Mouse (Mus musculus) gastrocnemius, postnatal 25 days (tissue): ENCODE results near the gene Tpgs1. TPM values are rescaled to one million over a fixed set of nuclear protein-coding genes. Genes with fewer than 3 reads are reported as not detected.
"Not testable (repeated sequence)": the region's sequence is repeated elsewhere in the genome, so short reads cannot be mapped to it uniquely, and the experiment has no call there.

Source experiments
- DNase-seq: peaks from one replicate; pipeline ENCODE4 v3.0.0; 2022
- total RNA-seq, 2 experiments: library from RNA; stranded (reverse); gene quantifications; 1 replicate in 1 of 2; 2 replicates in 1 of 2; pipeline ENCODE4 v1.2.3; 2021

Gene Tpgs1
- total RNA-seq, 2 experiments from 2014 or later: 19.1 to 19.6 TPM

DNA sequence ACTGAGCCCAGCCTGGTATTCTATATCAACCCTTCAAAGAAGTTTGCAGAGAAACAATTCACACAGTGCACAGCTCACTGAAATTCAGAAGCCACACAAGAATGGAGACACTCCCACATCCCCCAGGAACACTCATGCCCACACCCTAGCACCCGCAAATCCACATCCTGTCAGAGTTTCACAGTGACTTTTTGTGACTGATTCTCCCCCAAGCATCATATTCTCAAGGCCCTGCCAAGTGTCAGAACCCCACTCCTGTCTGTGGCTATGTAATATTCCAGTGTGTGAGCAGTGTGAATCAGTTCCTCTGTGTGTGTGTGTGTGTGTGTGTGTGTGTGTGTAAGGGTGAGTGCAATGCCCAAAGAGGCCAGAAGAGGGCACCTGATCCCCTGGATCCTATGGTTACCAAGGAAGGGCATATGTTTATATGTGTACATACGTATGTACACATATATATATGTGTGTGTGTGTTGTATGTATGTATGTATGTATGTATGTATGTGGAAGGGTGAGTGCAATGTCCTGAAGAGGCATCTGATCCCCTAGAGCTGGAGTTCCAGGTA lies 22.9 kb downstream of the Tpgs1 start:
- no peak for DNase-seq

DNA sequence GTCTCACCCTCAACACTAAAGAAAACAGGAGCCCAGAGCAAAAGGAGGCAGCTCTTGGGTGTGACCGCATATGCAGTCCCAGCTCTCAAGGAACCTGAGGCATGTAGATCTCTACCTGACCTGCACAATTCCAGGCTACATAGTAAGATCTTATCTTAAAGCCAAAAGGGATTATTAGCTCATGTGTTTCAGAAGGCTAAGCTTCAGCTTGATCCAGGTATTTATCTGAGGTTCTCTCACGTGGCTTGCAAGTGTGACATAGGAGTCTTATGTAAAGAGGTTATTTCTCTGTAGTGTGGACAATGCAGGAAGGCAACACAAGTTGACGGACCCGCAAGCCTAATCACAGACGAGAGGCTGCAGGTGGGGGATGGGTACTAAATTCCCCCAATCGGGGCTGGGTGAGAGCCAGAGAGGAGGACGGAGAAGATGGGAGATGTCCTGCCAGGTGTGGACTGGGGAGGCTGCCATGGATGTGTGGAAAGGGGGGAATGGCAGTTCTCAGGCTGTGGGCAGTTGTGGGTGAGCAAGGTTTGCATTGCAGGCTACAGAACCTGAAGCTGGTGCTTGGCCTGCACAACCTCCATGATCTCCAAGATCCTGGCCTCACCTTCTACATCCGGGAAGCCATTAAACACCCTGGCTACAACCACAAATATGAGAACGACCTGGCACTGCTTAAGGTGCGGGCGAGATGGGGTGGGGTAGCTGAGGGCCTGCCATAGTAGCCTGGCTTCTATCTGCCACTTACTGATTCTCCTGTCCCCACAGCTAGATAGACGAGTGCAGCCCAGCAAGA lies 24.6 kb downstream of the Tpgs1 start:
- DNase-seq: no peak

DNA sequence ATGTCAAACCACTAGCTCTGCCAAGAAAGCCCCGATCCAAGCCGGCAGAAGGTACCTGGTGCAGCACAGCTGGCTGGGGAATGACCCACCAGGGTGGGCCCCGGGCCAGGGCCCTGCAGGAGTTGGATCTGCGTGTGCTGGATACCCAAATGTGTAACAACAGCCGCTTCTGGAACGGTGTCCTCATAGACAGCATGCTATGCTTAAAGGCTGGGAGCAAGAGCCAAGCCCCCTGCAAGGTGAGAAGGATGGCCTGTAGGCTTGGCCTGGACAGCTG lies 25.1 kb downstream of the Tpgs1 start:
- no peak for DNase-seq

DNA sequence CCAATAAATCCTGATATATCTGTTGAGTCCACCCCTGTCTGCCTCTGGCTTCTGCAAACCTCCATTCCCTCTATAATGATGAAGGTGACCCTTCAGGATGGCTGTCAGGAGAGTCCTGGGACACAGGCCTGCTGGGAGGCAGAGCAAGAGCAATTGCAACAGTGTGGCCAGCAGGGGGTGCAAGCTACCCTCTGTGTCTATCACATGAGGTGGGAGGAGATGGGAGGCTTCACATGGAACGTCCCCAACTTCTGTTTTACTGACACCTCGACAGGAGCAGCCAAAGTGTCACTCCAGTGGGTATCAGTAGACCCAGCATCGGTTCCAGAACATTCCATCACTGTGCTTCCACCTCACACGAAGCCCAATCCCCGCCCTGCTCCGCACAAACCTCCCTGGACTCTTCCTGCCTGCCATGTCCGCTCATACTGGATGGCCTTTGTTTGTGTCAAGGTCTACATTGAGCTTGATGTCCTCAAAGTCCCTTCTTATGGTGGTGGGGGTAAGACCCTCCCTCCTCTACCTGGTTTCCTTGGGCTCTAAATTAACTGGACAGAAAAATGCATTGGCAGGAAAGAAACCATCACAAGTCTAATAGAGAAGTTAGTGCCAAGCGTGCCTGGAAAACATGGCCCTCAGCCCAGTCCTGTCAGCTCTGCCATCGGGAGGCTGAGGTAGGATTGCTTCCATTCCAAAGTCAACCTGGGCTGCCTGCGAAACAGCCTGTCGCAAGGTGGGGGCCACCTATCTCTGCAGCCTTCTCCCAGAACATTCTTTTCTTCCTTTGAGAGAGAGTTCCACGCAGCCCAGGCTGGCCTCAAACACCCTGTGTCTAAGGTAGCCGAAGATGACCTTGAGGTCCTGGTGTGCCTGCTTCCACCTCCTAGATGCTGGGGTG lies 26.3 kb downstream of the Tpgs1 start:
- DNase-seq: peak; percentile 74

DNA sequence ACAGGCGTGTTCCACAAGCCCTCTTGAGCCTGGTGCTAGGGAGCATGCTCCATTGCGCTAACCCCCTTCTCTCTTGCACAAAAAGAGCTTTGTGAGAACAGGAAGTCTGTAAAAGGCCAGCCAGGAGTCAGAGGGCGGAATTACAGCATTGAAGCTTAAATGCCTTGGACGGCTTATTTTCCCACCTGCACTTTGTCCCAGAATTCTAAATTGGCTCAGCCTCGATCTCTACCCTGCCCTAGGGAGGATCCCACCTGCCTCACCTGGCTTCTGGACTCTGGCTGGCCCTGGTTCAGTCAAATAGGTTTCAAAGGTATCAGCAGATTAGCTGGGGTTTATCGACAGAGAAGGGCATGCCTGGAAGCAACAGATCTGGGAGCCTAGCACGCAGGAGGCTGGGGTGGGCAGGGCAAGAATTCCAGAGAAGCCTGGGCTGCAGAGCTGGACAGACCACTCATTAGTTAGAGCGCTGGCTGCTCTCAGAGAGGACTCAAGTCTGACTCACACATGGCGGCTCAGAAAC lies 27.0 kb downstream of the Tpgs1 start:
- DNase-seq: no peak

DNA sequence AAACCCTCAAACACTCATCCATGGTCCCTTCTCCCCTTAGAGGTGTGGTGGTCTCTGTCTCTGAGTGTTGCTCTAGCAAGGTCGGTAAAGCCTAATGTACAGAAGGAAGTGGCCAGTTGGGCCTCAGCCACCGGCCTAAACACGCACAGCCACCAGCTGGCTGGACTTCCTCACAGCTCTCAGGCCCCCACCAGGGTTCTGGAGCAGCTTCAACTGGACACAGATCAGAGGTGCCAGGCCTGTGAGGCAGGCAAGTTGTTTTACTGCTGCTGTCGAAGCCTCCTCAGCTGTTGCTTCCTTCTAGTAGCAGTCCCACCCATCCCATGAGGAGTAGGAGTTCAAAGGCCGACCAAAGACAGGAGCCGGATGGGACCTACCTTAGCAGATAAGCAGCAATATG lies 28.7 kb downstream of the Tpgs1 start:
- no peak for DNase-seq

DNA sequence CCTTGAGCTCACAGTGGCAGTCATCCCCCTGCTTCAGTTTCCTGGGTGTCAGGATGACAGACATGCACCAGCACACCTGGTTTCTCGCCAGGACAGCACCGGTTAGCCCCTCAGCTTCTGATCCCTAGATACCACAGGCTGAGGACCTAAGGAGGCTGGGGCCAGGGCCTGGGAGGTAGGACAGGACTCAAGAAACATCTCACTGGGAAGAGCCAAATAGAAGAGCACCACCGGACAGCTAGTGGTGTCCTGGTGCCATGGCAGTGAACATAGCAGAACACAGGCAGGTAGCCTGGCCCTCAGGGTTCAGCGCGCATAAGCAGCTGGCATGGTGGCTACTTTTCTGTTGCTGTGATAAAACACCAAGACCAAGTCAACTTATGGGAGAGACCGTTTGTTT lies 29.3 kb downstream of the Tpgs1 start:
- no peak for DNase-seq

DNA sequence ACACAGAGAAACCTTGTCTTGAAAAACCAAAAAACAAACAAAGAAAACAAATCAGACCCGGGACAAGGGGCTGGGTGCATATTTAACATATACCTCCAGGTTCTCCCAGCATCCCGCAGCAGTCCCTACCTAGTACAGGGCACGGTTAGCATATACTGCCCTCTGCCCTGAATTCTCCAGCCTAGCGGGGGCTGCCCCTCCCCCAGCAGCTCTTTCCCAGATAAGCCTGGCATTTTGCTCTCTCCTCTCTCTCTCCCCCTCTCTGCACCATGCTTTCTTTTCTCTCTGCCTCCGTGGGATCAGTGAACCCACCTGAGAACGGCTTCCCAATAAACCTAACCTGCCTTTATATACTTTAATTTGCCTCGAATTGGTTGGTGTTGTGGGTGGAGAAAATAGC lies 31.5 kb downstream of the Tpgs1 start:
- no peak for DNase-seq

DNA sequence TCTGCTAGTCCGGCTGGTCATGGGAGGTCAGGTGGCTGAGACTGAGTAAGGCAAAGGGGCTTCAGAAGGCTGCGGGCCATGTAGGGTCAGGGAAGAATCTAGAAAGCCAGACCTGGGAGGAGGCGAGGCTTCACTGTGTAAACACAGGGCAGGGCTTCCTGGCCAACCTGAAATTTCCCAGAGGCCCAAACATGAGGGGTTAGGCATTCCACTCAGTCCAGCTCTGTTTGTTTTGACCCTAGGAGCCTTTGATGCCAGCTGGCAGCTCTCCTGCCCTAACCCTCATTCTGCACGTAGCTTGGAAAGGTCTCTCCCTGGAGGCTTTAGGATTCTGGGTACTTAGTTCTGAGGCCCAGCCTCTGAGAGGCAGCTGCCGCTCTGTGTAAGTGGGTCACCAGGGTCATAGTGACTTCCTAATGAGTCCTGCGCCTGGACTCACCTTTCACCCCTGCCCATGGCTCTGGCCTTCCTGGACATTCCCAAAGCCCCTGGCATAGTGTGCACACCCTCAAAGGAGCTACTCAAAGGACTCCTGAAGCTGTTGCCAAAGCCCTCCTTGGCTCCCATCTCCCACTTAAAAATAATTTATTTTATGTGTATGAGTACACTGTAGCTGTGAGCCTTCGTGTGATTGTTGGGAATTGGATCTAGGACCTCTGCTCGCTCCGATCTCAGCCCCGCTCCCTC lies 32.4 kb downstream of the Tpgs1 start:
- DNase-seq: peak; percentile 45

DNA sequence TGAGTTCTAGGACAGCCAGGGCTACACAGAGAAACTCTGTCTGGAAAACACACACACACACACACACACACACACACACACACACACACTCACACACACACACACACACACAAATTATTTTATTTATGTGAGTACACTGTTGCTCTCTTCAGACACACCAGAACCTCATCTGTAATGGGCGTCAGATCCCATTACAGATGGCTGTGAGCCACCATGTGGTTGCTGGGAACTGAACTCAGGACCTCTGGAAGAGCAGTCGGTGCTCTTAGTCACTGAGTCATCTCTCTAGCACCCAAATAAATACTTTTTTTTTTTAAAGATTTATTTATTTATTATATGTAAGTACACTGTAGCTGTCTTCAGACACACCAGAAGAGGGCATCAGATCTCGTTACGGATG lies 33.8 kb downstream of the Tpgs1 start:
- DNase-seq: not testable (repeated sequence)

DNA sequence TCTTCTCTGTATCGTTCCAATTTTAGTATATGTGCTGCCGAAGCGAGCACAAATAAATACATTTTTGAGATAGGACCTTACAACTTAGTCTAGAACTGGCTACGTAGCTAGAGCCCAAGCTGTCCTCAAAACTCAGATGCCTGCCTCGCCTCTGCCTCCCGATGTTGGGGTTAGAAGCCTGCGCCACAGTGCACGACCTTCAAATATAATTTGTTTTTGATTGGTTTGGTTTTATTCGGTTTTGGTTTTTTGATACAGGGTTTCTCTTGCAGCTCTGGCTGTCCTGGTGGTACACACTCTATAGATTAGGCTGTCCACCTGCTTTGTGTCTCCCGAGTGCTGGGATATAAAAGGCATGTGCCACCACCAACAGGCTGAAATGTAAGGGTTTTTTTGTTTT lies 34.4 kb downstream of the Tpgs1 start:
- DNase-seq: no peak

DNA sequence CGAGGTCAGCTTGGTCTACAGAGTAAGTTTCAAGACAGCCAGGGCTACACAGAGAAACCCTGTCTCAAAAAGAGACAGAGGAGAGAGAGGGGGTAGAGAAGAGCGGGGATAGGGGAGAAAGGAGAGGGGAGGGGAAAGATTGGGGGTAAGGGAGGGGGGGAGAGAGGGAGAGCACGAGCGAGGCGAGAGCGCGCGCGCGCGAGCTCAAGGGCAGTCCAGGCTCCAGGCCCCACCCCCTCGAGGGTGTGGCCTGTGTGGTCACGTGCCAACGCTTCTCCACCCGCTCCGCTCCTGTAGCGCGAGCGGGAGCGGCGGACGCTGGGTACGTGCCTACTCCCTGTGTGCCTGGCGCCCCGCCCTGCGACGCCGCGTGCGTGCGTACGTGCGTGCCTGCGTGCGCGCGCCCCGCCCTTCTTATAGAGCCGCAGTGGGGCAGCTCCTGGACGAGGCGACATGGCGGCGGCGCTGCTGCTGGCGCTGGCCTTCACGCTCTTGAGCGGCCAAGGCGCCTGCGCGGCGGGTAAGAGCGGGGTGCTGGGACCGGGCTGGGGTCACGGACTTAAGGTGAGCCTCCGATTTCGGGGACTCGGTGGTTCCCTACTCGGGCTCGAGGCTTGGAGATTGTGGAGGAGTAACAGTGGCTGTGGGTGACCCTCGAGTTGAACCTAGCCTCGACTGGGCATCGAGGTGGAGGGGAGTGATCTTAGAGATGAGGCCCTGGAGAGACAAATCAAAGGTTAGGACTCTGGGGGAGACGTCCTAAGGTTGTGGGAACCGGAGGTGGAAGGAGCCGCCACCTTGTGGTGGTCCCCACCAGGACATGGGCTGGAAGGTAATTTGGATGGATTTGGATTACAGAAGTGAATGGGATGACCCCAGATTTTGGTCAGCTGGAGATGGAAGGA lies 35.1 kb downstream of the Tpgs1 start, which contains the start of gene Bsg:
TSS of gene Bsg (plus strand) at position 427 of the 905 bp plus-strand sequence.
- peak; percentile 99 for DNase-seq

DNA sequence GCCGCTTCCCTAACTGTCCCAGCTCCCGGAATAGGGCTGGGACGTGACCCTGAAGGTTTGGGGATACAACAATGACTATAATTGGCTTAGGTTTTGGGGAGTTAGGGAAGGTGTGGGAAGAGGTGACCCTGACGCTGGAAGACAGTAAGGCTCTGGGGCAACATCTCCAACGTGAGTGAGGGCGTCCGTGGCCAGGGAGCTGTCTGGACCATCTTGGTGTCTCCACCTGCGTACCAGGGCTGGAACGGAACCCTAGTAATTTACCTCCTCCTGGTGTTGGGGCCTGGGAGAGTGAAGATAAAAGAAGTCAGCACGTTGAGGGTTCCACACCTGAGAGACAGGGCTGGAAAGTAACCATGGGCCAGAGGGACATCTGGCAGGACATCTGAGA lies 35.8 kb downstream of the Tpgs1 start:
- DNase-seq: no peak

DNA sequence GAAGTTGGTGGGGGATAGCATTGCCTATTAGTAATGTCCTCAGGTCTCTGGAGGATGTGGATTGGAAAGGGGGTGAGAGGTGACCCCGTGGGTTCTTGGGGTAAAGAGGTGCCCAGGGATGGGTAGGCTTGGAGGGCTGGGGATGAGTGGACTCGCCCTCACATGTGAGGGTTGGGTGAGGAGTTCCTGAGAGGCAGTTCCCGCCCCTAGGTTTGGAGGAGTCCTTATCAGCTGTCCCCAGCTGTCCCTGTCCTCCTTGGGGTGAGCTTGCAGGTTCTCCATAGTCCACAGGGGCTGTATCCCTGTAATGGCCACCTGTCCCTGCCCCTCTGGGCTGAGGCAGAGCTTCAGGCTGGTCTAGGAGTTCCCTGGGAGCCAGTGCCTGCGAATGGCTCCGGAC lies 36.8 kb downstream of the Tpgs1 start:
- DNase-seq: no peak

DNA sequence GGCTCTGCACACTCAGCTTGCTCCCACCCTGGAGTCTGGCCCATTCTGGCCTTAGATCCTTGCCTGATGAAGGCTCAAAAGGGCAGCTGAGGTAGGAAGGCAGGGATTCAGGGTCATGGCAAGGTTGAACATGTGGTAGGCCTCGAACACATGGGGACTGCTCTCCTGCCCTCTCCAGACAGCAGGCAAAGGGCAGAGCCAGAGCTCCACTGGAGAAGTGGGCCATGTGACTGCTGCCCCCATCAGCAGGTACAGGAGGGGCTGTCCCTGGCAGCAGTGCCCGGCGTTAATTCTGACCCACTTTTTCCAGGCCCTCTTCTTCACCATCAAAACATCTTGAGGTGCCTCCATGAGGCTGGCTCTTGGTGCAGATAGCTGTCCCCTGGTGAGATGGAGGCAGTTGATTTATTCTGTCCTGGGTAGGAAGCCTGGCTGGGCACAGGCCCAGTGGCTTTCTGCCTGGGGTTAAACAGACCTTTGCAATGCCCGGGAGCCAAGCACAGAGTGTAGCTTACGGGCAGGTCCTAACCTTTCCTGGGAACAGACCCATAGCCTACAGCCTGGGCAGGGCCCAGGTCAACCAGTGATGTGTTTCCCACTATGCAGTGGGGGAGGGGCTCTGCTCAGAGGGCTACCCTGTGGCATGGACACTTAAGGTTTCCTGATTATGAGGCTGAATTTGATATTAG lies 37.4 kb downstream of the Tpgs1 start:
- peak; percentile 89 for DNase-seq

DNA sequence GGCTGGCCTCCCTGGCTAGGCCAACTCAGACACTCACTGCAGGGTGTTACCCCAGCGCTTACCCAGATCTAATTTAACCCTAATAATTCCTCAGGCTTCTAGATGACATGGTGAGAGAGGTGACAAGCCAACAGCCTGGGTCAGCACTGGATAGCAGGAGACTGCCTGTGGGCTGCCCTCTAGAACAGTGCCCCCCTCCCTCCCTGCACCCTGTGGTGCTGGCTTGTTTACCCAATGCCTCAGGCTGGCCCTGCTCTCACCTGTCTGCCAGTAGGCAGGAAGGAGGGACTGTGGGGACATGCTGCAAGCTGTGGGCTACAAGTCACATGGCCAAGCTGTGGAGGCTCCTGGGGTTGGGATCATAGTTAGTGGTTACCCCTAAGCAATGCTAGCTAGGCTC lies 38.0 kb downstream of the Tpgs1 start:
- peak; percentile 75 for DNase-seq

DNA sequence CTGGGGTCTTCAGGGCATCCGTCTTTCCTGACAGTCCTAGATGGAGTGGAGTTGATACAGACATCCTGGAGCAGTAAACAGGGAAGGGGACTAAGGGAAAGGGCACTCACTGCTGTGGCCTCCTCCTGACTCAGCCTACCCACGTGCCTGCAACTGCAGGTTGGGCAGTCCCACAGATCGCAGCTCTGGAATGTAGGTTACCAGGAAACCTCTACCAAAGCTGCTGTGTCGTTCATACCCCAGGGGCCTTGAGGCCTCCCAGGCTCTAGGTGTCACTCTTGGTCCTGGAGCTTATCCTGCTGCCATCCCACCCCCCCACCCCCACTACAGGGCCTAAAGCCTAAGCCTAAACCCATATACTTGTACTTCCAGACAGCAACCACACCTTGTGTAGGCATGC lies 38.6 kb downstream of the Tpgs1 start:
- no peak for DNase-seq

DNA sequence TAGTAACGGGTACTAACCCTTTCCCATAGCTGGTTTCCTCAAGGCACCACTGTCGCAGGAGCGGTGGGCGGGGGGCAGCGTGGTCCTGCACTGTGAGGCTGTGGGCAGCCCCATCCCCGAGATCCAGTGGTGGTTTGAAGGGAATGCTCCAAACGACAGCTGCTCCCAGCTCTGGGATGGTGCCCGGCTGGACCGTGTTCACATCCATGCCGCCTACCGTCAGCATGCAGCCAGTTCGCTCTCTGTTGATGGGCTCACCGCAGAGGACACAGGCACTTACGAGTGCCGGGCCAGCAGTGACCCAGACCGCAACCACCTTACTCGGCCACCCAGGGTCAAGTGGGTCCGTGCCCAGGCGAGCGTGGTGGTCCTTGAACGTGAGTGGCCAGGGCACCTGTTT lies 39.5 kb downstream of the Tpgs1 start:
- peak; percentile 57 for DNase-seq

DNA sequence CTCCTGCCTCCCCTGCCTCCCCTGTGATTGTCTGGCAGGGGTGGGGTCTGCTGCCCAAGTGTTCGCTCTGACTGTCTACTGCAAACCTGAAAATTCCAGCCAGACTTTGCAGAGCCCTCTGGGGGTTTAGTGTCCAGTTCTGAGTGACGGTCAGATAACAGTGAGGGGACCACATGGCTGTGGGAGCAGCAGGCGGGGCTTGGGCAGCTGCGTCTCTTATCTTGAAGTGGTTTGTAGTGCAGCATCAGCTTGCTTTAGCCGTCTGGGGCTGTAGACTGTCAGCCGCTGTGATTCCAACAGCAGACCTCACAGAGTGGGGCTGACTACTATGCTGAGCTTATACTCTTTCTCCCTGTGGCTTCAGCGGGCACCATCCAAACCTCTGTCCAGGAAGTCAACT lies 40.1 kb downstream of the Tpgs1 start:
- DNase-seq: no peak

DNA sequence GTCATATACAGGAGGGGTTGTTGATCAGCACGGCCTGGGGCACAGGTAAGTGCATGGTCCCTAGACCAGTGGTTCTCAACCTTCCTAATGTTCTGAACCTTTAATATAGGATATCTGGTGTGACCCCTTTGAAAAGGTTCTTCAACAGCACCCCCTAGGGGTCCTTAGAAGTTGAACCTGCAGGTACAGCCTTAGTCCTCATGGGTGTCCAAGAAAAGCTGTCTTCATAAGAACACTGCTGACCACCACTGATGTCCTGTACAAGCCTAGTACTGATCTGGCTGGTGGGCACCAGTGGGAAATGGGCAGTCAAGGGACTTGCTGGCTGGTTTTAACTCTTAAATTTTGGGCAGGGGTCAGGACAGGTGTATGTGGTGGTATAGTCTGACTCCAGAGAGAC lies 42.9 kb downstream of the Tpgs1 start:
- no peak for DNase-seq
